Mouse (Mus musculus): Measurements from ENCODE around the gene Shf. TPM values are rescaled to one million over a fixed set of nuclear protein-coding genes. Genes with fewer than 3 reads are reported as not detected.

Gene Shf
- polyA plus RNA-seq, 1 experiment, result not detected

GRCm38 (mm10) chr2:122364352-122364944 lies 4.5 kb downstream of the Shf start:
- Histone ChIP-seq H3K4me3 (ENCODE audit: insufficient read depth, low read depth, low read length) (no peak overlapping the region), H3K27ac (ENCODE audit: insufficient read depth, low read depth, low read length) (no peak overlapping the region), H3K4me1 (ENCODE audit: control insufficient read depth, insufficient read depth, low read length) (peaks cover 18% of the 10 kb centered on the region)
- TF ChIP-seq CTCF (IDR thresholded peaks at IDR 0.05; ENCODE audit: insufficient read depth, low read depth, low read length), result no peak
- TF ChIP-seq POLR2A (IDR thresholded peaks at IDR 0.05; ENCODE audit: insufficient read depth, low read depth, low read length), result no peak
- WGBS, result 91% methylated on average over 3 of the region's 3 CpGs

GRCm38 (mm10) chr2:122362622-122363523 lies 6.1 kb downstream of the Shf start:
- peaks cover 14% of the 10 kb centered on the region for H3K4me1 ChIP-seq (ENCODE audit: control insufficient read depth, insufficient read depth, low read length)
- H3K4me3 ChIP-seq (ENCODE audit: insufficient read depth, low read depth, low read length), result no peak overlapping the region
- WGBS, result 87% methylated on average over 13 of the region's 13 CpGs
- no peak overlapping the region for H3K27ac ChIP-seq (ENCODE audit: insufficient read depth, low read depth, low read length)
- TF ChIP-seq CTCF (IDR thresholded peaks at IDR 0.05; ENCODE audit: insufficient read depth, low read depth, low read length) (no peak), POLR2A (IDR thresholded peaks at IDR 0.05; ENCODE audit: insufficient read depth, low read depth, low read length) (no peak)

- H3K4me1 ChIP-seq (ENCODE audit: control insufficient read depth, insufficient read depth, low read length), result peaks cover 9% of the 10 kb centered on the region; the same call in 1 of the 2 replicates
- H3K27ac ChIP-seq (ENCODE audit: insufficient read depth, low read depth, low read length), result no peak overlapping the region
- H3K4me3 ChIP-seq (ENCODE audit: insufficient read depth, low read depth, low read length), result no peak overlapping the region
- no peak for TF ChIP-seq POLR2A (IDR thresholded peaks at IDR 0.05; ENCODE audit: insufficient read depth, low read depth, low read length)
- no peak for TF ChIP-seq CTCF (IDR thresholded peaks at IDR 0.05; ENCODE audit: insufficient read depth, low read depth, low read length)
- 70% methylated on average over 10 of the region's 10 CpGs for WGBS
These were observed 6.9 kb downstream of the Shf start for GRCm38 (mm10) chr2:122361868-122362621.

- no peak overlapping the region for H3K27ac ChIP-seq (ENCODE audit: insufficient read depth, low read depth, low read length)
These were observed 7.8 kb downstream of the Shf start for GRCm38 (mm10) chr2:122361181-122361580.

GRCm38 (mm10) chr2:122360310-122360709 lies 8.7 kb downstream of the Shf start:
- TF ChIP-seq CTCF (IDR thresholded peaks at IDR 0.05; ENCODE audit: insufficient read depth, low read depth, low read length) (no peak), POLR2A (IDR thresholded peaks at IDR 0.05; ENCODE audit: insufficient read depth, low read depth, low read length) (no peak)
- no peak overlapping the region for H3K27ac ChIP-seq (ENCODE audit: insufficient read depth, low read depth, low read length)
- H3K4me1 ChIP-seq (ENCODE audit: control insufficient read depth, insufficient read depth, low read length), result no peaks in the 10 kb centered on the region
- H3K4me3 ChIP-seq (ENCODE audit: insufficient read depth, low read depth, low read length), result no peak overlapping the region
- WGBS, result 86% methylated on average over 6 of the region's 6 CpGs

More at GRCm38 (mm10) chr2:122361181-122361580, 7.8 kb downstream of the Shf start:
- 86% methylated on average over 6 of the region's 6 CpGs for WGBS
- Histone ChIP-seq H3K4me3 (ENCODE audit: insufficient read depth, low read depth, low read length) (no peak overlapping the region), H3K4me1 (ENCODE audit: control insufficient read depth, insufficient read depth, low read length) (peaks cover 3% of the 10 kb centered on the region; the same call in 1 of the 2 replicates)
- TF ChIP-seq CTCF (IDR thresholded peaks at IDR 0.05; ENCODE audit: insufficient read depth, low read depth, low read length), result no peak
- TF ChIP-seq POLR2A (IDR thresholded peaks at IDR 0.05; ENCODE audit: insufficient read depth, low read depth, low read length), result no peak

GRCm38 (mm10) chr2:122356187-122356586 lies 12.8 kb downstream of the Shf start:
- 90% methylated on average over 3 of the region's 3 CpGs for WGBS
- no peak for TF ChIP-seq CTCF (IDR thresholded peaks at IDR 0.05; ENCODE audit: insufficient read depth, low read depth, low read length)
- TF ChIP-seq POLR2A (IDR thresholded peaks at IDR 0.05; ENCODE audit: insufficient read depth, low read depth, low read length), result no peak
- no peak overlapping the region for H3K4me3 ChIP-seq (ENCODE audit: insufficient read depth, low read depth, low read length)
- H3K27ac ChIP-seq (ENCODE audit: insufficient read depth, low read depth, low read length), result no peak overlapping the region
- H3K4me1 ChIP-seq (ENCODE audit: control insufficient read depth, insufficient read depth, low read length), result peaks cover 18% of the 10 kb centered on the region

GRCm38 (mm10) chr2:122355389-122355788 lies 13.6 kb downstream of the Shf start:
- Histone ChIP-seq H3K27ac (ENCODE audit: insufficient read depth, low read depth, low read length) (no peak overlapping the region), H3K4me1 (ENCODE audit: control insufficient read depth, insufficient read depth, low read length) (peaks cover 21% of the 10 kb centered on the region), H3K4me3 (ENCODE audit: insufficient read depth, low read depth, low read length) (no peak overlapping the region)
- WGBS, result 97% methylated on average over 5 of the region's 5 CpGs
- TF ChIP-seq CTCF (IDR thresholded peaks at IDR 0.05; ENCODE audit: insufficient read depth, low read depth, low read length) (no peak), POLR2A (IDR thresholded peaks at IDR 0.05; ENCODE audit: insufficient read depth, low read depth, low read length) (no peak)

GRCm38 (mm10) chr2:122354191-122354929 lies 14.6 kb downstream of the Shf start:
- no peak overlapping the region for H3K27ac ChIP-seq (ENCODE audit: insufficient read depth, low read depth, low read length)
- H3K4me3 ChIP-seq (ENCODE audit: insufficient read depth, low read depth, low read length), result no peak overlapping the region
- TF ChIP-seq CTCF (IDR thresholded peaks at IDR 0.05; ENCODE audit: insufficient read depth, low read depth, low read length), result no peak
- no peak for TF ChIP-seq POLR2A (IDR thresholded peaks at IDR 0.05; ENCODE audit: insufficient read depth, low read depth, low read length)
- WGBS, result 84% methylated on average over 12 of the region's 12 CpGs
- H3K4me1 ChIP-seq (ENCODE audit: control insufficient read depth, insufficient read depth, low read length), result peaks cover 28% of the 10 kb centered on the region

Data from olfactory bulb, adult 2 months (tissue).